ENCODE assay signal across 9 mouse cellular contexts in the genomic region with DNA sequence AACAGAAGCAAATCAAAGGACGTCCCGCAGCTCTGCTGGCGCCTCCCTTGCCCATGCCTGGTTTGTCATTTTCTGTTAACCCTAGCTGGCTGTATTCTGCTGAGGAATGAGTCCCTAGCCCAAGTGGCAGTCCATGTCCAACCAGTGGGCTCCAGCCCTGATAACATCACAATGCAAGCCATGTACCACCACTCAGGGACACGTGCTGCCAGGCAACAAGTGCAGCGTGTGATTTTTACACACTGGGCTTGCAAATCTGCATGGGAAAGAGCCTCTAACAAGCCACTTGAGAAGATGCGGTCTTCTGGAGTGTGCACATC. TPM values are rescaled to one million over a fixed set of nuclear protein-coding genes. Genes with fewer than 3 reads are reported as not detected.
A peak's percentile ranks its signal among the peaks of the same experiment; 100 is the strongest.
DNase-seq lines count a peak whose midpoint lies in the region; ATAC-seq and TF ChIP-seq lines count a peak whose summit lies in the region.
"Had no signal": no experiment of that assay in that cellular context is flagged by ENCODE, and none has a peak within 500 bp of the region (broad histone marks: within the 10 kb centered on the region; RNA-seq: fewer than 3 reads in every experiment).

No protein-coding gene starts in this region.

- WGBS in forebrain, embryonic 15.5 days, result 3% methylated on average over 6 of the region's 6 CpGs
- 2% methylated on average over 6 of the region's 6 CpGs for WGBS in midbrain, embryonic 16.5 days
- 51% methylated on average over 6 of the region's 6 CpGs for WGBS in kidney, embryonic 14.5 days

- peak overlapping the region; percentile 13 for H3K4me2 ChIP-seq in forebrain, embryonic 15.5 days (replicated peaks)
- peak overlapping the region; percentile 28 for H3K4me2 ChIP-seq in midbrain, embryonic 16.5 days (ENCODE audit: low read length)
- no peak overlapping the region for H3K4me2 ChIP-seq in kidney, embryonic 14.5 days (replicated peaks; ENCODE audit: low read depth, low read length)

- no peak for TF ChIP-seq CTCF in left cerebral cortex, adult 2 months (IDR thresholded peaks at IDR 0.05)

- peak overlapping the region; percentile 6; the same call in 1 of the 2 replicates for H3K27ac ChIP-seq in left cerebral cortex, adult 2 months
- H3K27ac ChIP-seq in forebrain, embryonic 15.5 days (replicated peaks), result peak overlapping the region; percentile 72
- peak overlapping the region; percentile 0 for H3K27ac ChIP-seq in midbrain, embryonic 16.5 days (ENCODE audit: low read length)
- no peak overlapping the region for H3K27ac ChIP-seq in kidney, embryonic 14.5 days (ENCODE audit: low read depth, low read length)

- no peaks in the 10 kb centered on the region for H3K27me3 ChIP-seq in forebrain, embryonic 15.5 days
- H3K27me3 ChIP-seq in midbrain, embryonic 16.5 days (ENCODE audit: control insufficient read depth, insufficient read depth, low read depth, low read length), result no peaks in the 10 kb centered on the region
- H3K27me3 ChIP-seq in kidney, embryonic 14.5 days (ENCODE audit: control insufficient read depth, insufficient read depth, low read length), result no peaks in the 10 kb centered on the region

- no peak overlapping the region for H3K4me3 ChIP-seq in left cerebral cortex, adult 2 months
- no peak overlapping the region for H3K4me3 ChIP-seq in forebrain, embryonic 15.5 days
- H3K4me3 ChIP-seq in midbrain, embryonic 16.5 days (ENCODE audit: low read depth, low read length), result no peak overlapping the region
- no peak overlapping the region for H3K4me3 ChIP-seq in kidney, embryonic 14.5 days (ENCODE audit: low read length)
- H3K4me3 ChIP-seq: megakaryocyte, embryonic 14.5 days had no signal

- no peak for DNase-seq in left cerebral cortex, adult 2 months (ENCODE audit: extremely low spot score in 1 of 2, low spot score in 2 of 2)
- DNase-seq in left cerebral cortex, postnatal 36 days (ENCODE audit: low spot score in 2 of 2), result no peak
- DNase-seq in embryo, embryonic 10 days (ENCODE audit: low spot score), result peak; percentile 14
- no peak for DNase-seq in thymus, adult 18-20 months
- no peak for DNase-seq in layer of hippocampus, postnatal 14 days (ENCODE audit: low spot score in 2 of 2)

- H3K4me1 ChIP-seq in forebrain, embryonic 15.5 days, result peaks cover 27% of the 10 kb centered on the region
- peaks cover 24% of the 10 kb centered on the region for H3K4me1 ChIP-seq in midbrain, embryonic 16.5 days (ENCODE audit: control insufficient read depth, insufficient read depth, low read length)
- H3K4me1 ChIP-seq in kidney, embryonic 14.5 days (ENCODE audit: control insufficient read depth, insufficient read depth, low read length), result 0 out of 2 replicates have a peak, but pooled peaks cover 3% of the 10 kb centered on the region
- H3K4me1 ChIP-seq: megakaryocyte, embryonic 14.5 days had no signal

- no peaks in the 10 kb centered on the region for H3K36me3 ChIP-seq in forebrain, embryonic 15.5 days
- H3K36me3 ChIP-seq in midbrain, embryonic 16.5 days (ENCODE audit: control insufficient read depth, insufficient read depth, low read length), result no peaks in the 10 kb centered on the region
- no peaks in the 10 kb centered on the region for H3K36me3 ChIP-seq in kidney, embryonic 14.5 days (ENCODE audit: control insufficient read depth, insufficient read depth, low read length)

- intact Hi-C loops in left cerebral cortex, adult 2 months (cut with DNase I), result no loop called here
- intact Hi-C loops in left cerebral cortex, postnatal 36 days (cut with DNase I), result no loop called here

- peak; percentile 88 for ATAC-seq in forebrain, embryonic 15.5 days (replicated peaks)
- ATAC-seq in midbrain, embryonic 16.5 days, result peak; percentile 82
- ATAC-seq in kidney, embryonic 14.5 days (ENCODE audit: low FRiP score, low TSS enrichment), result no peak

- no peaks in the 10 kb centered on the region for H3K9me3 ChIP-seq in forebrain, embryonic 15.5 days
- no peaks in the 10 kb centered on the region for H3K9me3 ChIP-seq in midbrain, embryonic 16.5 days (replicated peaks; ENCODE audit: control insufficient read depth, low read length, poor library complexity, severe bottlenecking)
- H3K9me3 ChIP-seq in kidney, embryonic 14.5 days (ENCODE audit: control insufficient read depth, low read length), result no peaks in the 10 kb centered on the region
- H3K9me3 ChIP-seq: megakaryocyte, embryonic 14.5 days had no signal

- H3K9ac ChIP-seq in forebrain, embryonic 15.5 days (replicated peaks), result no peak overlapping the region
- H3K9ac ChIP-seq in midbrain, embryonic 16.5 days (ENCODE audit: low read depth, low read length), result no peak overlapping the region; the same call in 1 of the 2 replicates
- no peak overlapping the region for H3K9ac ChIP-seq in kidney, embryonic 14.5 days (ENCODE audit: low read depth, low read length)

RNA-seq across cellular contexts. Expression of gene 1110051M20Rik, which starts 13.9 kb away (rescaled TPM):
- 100 to 1,000 TPM in 1 of 2 experiments, 10 to 100 TPM in 1; 90.6 to 107 TPM for total RNA-seq in left cerebral cortex, adult 2 months (2021)
- 100 to 1,000 TPM; 100 to 103 TPM for total RNA-seq in left cerebral cortex, postnatal 36 days (2021)
- 159 and 168 TPM in 2 replicates for polyA plus RNA-seq in forebrain, embryonic 15.5 days (2015; fragmentation: Nextera tagmentation; extraction: Ambion mirVana)
- 173 and 178 TPM in 2 replicates for polyA plus RNA-seq in midbrain, embryonic 16.5 days (2015; fragmentation: Nextera tagmentation; extraction: Ambion mirVana)
- 65.9 and 73.3 TPM in 2 replicates for polyA plus RNA-seq in kidney, embryonic 14.5 days (2014; fragmentation: Nextera tagmentation; extraction: Ambion mirVana)
- total RNA-seq in layer of hippocampus, postnatal 14 days (2021), result 100 to 1,000 TPM in 1 of 2 experiments, 10 to 100 TPM in 1; 90.8 to 106 TPM

RNA-seq across cellular contexts. Expression of gene Lrp4, which starts 26.8 kb away (rescaled TPM):
- total RNA-seq in left cerebral cortex, adult 2 months (2021), result 10 to 100 TPM; 25.3 to 27.3 TPM
- 10 to 100 TPM; 24.7 to 29.6 TPM for total RNA-seq in left cerebral cortex, postnatal 36 days (2021)
- polyA plus RNA-seq in forebrain, embryonic 15.5 days (2015; fragmentation: Nextera tagmentation; extraction: Ambion mirVana), result 6.0 and 6.8 TPM in 2 replicates
- 3.6 and 5.0 TPM in 2 replicates for polyA plus RNA-seq in midbrain, embryonic 16.5 days (2015; fragmentation: Nextera tagmentation; extraction: Ambion mirVana)
- polyA plus RNA-seq in kidney, embryonic 14.5 days (2014; fragmentation: Nextera tagmentation; extraction: Ambion mirVana), result 6.5 and 8.0 TPM in 2 replicates
- total RNA-seq in layer of hippocampus, postnatal 14 days (2021), result 10 to 100 TPM; 38.0 to 40.2 TPM
